Mouse (Mus musculus): ENCODE measurements around the gene Egfl8. TPM values are rescaled to one million over a fixed set of nuclear protein-coding genes. Genes with fewer than 3 reads are reported as not detected.

The Egfl8 gene
- total RNA-seq, 2 experiments from 2014 or later: 2.7 to 3.3 TPM

GRCm38 (mm10) chr17:34587814-34588213 is 28.0 kb downstream of the Egfl8 start:
- DNase-seq (ENCODE audit: low spot score in 2 of 2): no peak
- intact Hi-C loops (cut with DNase I): loop anchor here (2.0 kb wide), 1 partner anchor 17 kb away; the partner anchor contains the start of gene Agpat1

- DNase-seq (ENCODE audit: low spot score in 2 of 2): peak; percentile 98 to 100
- intact Hi-C loops (cut with DNase I): loop anchor here (2.0 kb wide), 1 partner anchor 17 kb away; the partner anchor contains the start of gene Agpat1
Measured at GRCm38 (mm10) chr17:34587423-34587811, 28.4 kb downstream of the Egfl8 start.

- intact Hi-C loops (cut with DNase I): loop anchor here (2.0 kb wide), 1 partner anchor 18 kb away; the partner anchor contains the start of gene Agpat1
- peak; percentile 85 to 86 for DNase-seq (ENCODE audit: low spot score in 2 of 2)
Measured at GRCm38 (mm10) chr17:34586796-34587422, 28.9 kb downstream of the Egfl8 start.

- intact Hi-C loops (cut with DNase I): loop anchor here (2.0 kb wide), 1 partner anchor 19 kb away; the partner anchor contains the start of gene Agpat1
- no peak for DNase-seq (ENCODE audit: low spot score in 2 of 2)
Measured at GRCm38 (mm10) chr17:34585877-34586771, 29.6 kb downstream of the Egfl8 start.

- intact Hi-C loops (cut with DNase I): no loop called here
- no peak for DNase-seq (ENCODE audit: low spot score in 2 of 2)
Measured at GRCm38 (mm10) chr17:34585121-34585520, 30.6 kb downstream of the Egfl8 start.

- no peak for DNase-seq (ENCODE audit: low spot score in 2 of 2)
- intact Hi-C loops (cut with DNase I): no loop called here
Measured at GRCm38 (mm10) chr17:34583819-34584218, 32.0 kb downstream of the Egfl8 start.

GRCm38 (mm10) chr17:34583397-34583796 is 32.4 kb downstream of the Egfl8 start:
- intact Hi-C loops (cut with DNase I): no loop called here
- no peak for DNase-seq (ENCODE audit: low spot score in 2 of 2)

- no peak for DNase-seq (ENCODE audit: low spot score in 2 of 2)
- intact Hi-C loops (cut with DNase I): no loop called here
Measured at GRCm38 (mm10) chr17:34582528-34582927, 33.2 kb downstream of the Egfl8 start.

GRCm38 (mm10) chr17:34578070-34578469 is 37.7 kb downstream of the Egfl8 start:
- intact Hi-C loops (cut with DNase I): no loop called here
- no peak for DNase-seq (ENCODE audit: low spot score in 2 of 2)

GRCm38 (mm10) chr17:34576577-34576976 is 39.2 kb downstream of the Egfl8 start:
- intact Hi-C loops (cut with DNase I): no loop called here
- DNase-seq (ENCODE audit: low spot score in 2 of 2): no peak

- DNase-seq (ENCODE audit: low spot score in 2 of 2): no peak
- intact Hi-C loops (cut with DNase I): no loop called here
Measured at GRCm38 (mm10) chr17:34572361-34572760, 43.4 kb downstream of the Egfl8 start.

GRCm38 (mm10) chr17:34571875-34572274 is 43.9 kb downstream of the Egfl8 start:
- no peak for DNase-seq (ENCODE audit: low spot score in 2 of 2)
- intact Hi-C loops (cut with DNase I): no loop called here

- no peak for DNase-seq (ENCODE audit: low spot score in 2 of 2)
- intact Hi-C loops (cut with DNase I): no loop called here
Measured at GRCm38 (mm10) chr17:34569919-34570318, 45.9 kb downstream of the Egfl8 start.

- intact Hi-C loops (cut with DNase I): no loop called here
- no peak for DNase-seq (ENCODE audit: low spot score in 2 of 2)
Measured at GRCm38 (mm10) chr17:34568421-34568820, 47.4 kb downstream of the Egfl8 start.

- DNase-seq (ENCODE audit: low spot score in 2 of 2): no peak
- intact Hi-C loops (cut with DNase I): no loop called here
Measured at GRCm38 (mm10) chr17:34567311-34567710, 48.5 kb downstream of the Egfl8 start.

GRCm38 (mm10) chr17:34564796-34565195 is 51.0 kb downstream of the Egfl8 start:
- no peak for DNase-seq (ENCODE audit: low spot score in 2 of 2)
- intact Hi-C loops (cut with DNase I): no loop called here

GRCm38 (mm10) chr17:34564003-34564421 is 51.8 kb downstream of the Egfl8 start, which contains the start of gene Notch4:
Notch4 (plus strand) TSS chr17:34564268.
- intact Hi-C loops (cut with DNase I): no loop called here
- no peak for DNase-seq (ENCODE audit: low spot score in 2 of 2)

GRCm38 (mm10) chr17:34563354-34563753 is 52.4 kb downstream of the Egfl8 start:
- intact Hi-C loops (cut with DNase I): no loop called here
- DNase-seq (ENCODE audit: low spot score in 2 of 2): no peak

Measured in left cerebral cortex, postnatal 36 days (tissue).